Mouse (Mus musculus) inflammation-experienced regulatory T-cells, adult 6 months (primary cell): Measurements from ENCODE around the gene Tinagl1. TPM values are rescaled to one million over a fixed set of nuclear protein-coding genes. Genes with fewer than 3 reads are reported as not detected.

Experiments
- ATAC-seq: one replicate; pipeline ENCODE4 v1.8.0; 2017
- polyA plus RNA-seq, 3 experiments: library from polyadenylated mRNA; unstranded; fragments of 100-300 nt; shearing (Covaris generic); gene quantifications; one replicate each; pipeline ENCODE4 v1.2.1; 2017

The Tinagl1 gene
- polyA plus RNA-seq, 3 experiments from 2014 or later: not detected

- ATAC-seq: no peak
These were observed 35.8 kb downstream of the Tinagl1 start, which contains the start of gene Hcrtr1 for GRCm38 (mm10) chr4:130139214-130139492. Gene Hcrtr1 (minus strand): TSS chr4:130139359.

GRCm38 (mm10) chr4:130138441-130139213 lies 36.3 kb downstream of the Tinagl1 start:
- ATAC-seq: no peak

DNA sequence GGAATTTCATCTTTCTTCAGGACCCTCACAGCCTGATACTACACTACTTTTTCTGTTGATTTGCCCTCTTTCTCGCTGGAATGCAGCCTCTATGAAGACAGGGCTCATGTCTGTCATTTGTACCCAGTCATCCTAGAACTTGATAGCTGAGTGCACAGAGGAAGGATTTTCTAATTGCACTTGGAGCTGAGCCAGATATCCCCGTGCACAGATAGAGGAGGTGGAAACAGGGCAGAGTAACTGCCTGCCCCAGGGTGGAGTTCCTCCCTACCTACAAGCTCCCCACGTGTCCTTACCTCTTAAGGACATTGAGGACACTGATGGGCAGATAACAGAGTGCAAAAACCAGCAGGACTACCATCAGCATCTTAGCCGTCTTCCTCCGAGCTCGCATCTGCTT lies 41.5 kb downstream of the Tinagl1 start:
- ATAC-seq: no peak

- no peak for ATAC-seq
These were observed 43.3 kb downstream of the Tinagl1 start for GRCm38 (mm10) chr4:130131448-130132105.

GRCm38 (mm10) chr4:130130641-130131350 lies 44.1 kb downstream of the Tinagl1 start:
- ATAC-seq: no peak

DNA sequence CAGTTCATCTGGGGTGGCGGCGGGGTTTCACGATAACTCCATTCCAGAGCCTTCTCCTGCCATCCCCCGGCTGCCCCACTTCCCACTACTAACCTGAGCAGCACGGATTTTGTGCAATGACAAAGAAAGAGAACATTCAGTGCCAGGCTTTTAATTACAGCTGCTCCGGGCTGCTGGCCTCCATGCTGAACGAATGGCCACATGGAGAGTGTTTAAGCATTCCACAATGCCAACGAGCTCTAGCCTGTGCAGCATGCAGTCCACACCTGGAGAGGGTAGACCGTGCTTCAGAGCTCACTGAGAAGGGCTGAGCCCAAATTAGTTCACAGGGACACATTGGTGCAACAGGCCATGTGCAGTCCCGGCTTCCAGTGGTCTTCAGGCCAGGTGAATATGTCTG lies 44.8 kb downstream of the Tinagl1 start:
- ATAC-seq: no peak

DNA sequence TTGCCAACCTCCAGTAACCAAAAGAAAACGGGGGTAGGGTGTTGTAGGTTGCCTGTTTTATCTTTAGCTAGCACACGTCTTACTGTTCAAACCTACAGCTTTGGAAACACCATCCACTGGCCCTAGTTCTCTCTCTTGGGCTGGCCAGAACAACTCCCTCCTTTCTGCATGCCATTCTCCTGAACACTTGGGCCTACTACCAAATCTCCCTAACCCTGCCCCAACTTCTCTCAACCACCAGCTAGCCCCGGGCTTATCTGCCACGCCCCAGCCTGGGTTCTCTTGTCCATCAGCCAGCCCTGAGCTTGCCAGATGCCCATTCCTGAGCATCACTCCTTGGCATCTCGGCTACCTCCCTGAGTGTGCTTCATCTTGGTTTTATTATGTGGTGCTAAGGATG lies 46.0 kb downstream of the Tinagl1 start:
- ATAC-seq: no peak

GRCm38 (mm10) chr4:130125935-130126334 lies 49.0 kb downstream of the Tinagl1 start:
- ATAC-seq: no peak

- no peak for ATAC-seq
These were observed 49.8 kb downstream of the Tinagl1 start for GRCm38 (mm10) chr4:130125164-130125563.

DNA sequence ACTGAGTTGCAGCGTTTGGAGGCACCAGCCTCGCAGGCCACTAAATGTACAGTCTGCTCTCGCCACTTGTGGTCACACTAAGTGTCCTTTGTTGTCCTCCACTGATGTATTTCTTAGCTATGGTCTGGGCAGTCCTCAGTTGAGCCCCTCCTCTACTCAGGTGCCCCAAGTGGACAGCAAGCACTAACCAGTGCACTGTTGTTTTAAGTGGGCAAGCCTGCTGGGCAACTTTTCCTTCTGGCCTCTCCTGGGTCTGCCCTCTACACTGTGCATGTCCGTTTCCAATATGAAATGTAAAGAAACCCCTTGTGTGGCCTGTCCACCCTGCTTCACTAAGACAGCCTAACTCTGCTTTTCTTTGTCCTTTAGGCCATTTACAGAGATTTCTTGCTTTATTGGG lies 50.8 kb downstream of the Tinagl1 start:
- no peak for ATAC-seq

DNA sequence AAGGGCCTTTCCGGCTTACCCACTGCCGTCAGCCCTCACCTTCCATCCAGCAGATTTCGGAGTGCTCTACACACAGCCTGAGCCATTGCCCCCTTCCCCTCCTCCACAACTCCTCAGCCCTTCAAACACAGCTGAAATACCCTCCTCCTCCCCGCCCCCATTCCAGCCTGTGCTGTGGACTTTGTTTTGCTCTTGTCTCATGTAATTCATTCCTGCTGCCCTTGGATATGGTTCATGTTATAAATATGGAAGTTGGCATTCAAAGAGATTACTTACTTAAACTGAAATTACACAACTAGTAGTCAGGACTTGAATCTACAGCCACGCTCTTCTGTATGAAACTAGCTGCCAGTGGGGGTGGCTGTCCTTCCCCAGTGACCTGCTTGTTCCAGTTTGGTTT lies 51.9 kb downstream of the Tinagl1 start:
- ATAC-seq: no peak

DNA sequence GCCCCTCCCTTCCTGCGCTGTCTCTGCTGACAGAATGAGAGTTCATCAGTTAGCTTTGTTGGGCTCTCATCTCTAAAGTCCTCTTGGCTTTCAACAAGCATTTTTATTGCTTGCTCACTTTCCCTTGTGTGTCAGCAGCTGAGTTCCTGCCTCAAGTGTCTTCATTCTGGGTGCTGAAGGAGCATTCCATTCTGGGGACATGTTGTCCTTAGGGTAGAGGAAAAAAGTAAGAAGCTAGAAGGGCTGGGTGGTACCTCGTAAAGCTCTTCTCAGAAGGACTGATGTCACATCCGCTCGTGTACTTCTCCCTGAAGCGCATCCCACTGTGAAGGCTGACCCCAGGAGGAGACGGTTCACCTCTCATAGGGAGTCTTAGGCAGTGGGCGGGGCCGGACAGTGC lies 53.4 kb downstream of the Tinagl1 start:
- ATAC-seq: no peak

DNA sequence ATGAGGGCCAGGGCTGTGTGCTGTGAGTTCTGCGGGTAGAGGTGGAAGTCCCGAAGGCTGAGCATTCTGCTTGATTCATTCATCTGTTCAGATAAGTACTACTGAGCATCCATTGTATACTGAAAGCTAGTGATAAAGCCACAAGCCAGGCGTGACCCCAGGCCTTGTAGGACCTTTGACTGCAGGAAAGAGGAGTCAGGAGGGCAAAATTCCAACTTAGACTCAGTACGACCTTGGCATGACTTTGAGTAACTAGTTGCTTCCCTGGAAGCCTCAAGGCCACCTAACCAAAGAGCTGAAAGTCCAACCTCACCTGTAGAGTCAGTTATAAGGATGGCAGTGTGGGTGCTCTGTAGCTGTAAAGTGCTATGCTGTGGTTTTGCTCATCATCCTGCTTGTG lies 54.2 kb downstream of the Tinagl1 start:
- no peak for ATAC-seq

Other genes with a start within 250 kb of the Tinagl1 start
- not detected for gene Spocd1, start 245.9 kb downstream of the Tinagl1 start, polyA plus RNA-seq
- 1 to 10 TPM in 1 of 3 experiments, under 1 TPM in 1, not detected in 1; 0.58 to 1.2 TPM for gene Adgrb2, start 190.3 kb downstream of the Tinagl1 start, polyA plus RNA-seq
- not detected for gene Col16a1, start 127.3 kb downstream of the Tinagl1 start, polyA plus RNA-seq
- gene Pef1, start 72.6 kb downstream of the Tinagl1 start, polyA plus RNA-seq: 10 to 100 TPM; 35.8 to 44.4 (median 36.9) TPM
- gene Hcrtr1, start 35.8 kb downstream of the Tinagl1 start, polyA plus RNA-seq: not detected
- not detected for gene Gm853, start 47.3 kb upstream of the Tinagl1 start, polyA plus RNA-seq
- gene Serinc2, start 104.1 kb upstream of the Tinagl1 start, polyA plus RNA-seq: under 1 TPM in 2 of 3 experiments, not detected in 1; 0.39 to 0.75 TPM
- 1 to 10 TPM in 1 of 3 experiments, not detected in 2; 1.6 TPM for gene Fabp3, start 133.5 kb upstream of the Tinagl1 start, polyA plus RNA-seq
- not detected for gene Gm10570, start 133.6 kb upstream of the Tinagl1 start, polyA plus RNA-seq
- 10 to 100 TPM; 69.3 to 84.5 (median 79.9) TPM for gene Zcchc17, start 184.8 kb upstream of the Tinagl1 start, polyA plus RNA-seq
- 10 to 100 TPM; 53.6 to 63.4 (median 62.1) TPM for gene Snrnp40, start 185.0 kb upstream of the Tinagl1 start, polyA plus RNA-seq